Mouse (Mus musculus): ENCODE data around the gene Eme2.

- TF ChIP-seq POLR2A (IDR thresholded peaks at IDR 0.05; ENCODE audit: insufficient read depth, low read length), result no peak
- TF ChIP-seq CTCF (IDR thresholded peaks at IDR 0.05; ENCODE audit: low read depth, low read length), result no peak
- no peak for TF ChIP-seq EP300 (IDR thresholded peaks at IDR 0.05; ENCODE audit: insufficient read depth, low read depth, low read length)
Observed at GRCm38 (mm10) chr17:24899153-24899552, 4.3 kb upstream of the Eme2 start.
